Mouse (Mus musculus): ENCODE measurements around the gene Dhx58. TPM values are rescaled to one million over a fixed set of nuclear protein-coding genes. Genes with fewer than 3 reads are reported as not detected.

Dhx58 gene
- polyA plus RNA-seq, 1 experiment: 1.2 TPM

GRCm38 (mm10) chr11:100730477-100731205 is 26.6 kb upstream of the Dhx58 start:
- TF ChIP-seq GATA1 (IDR thresholded peaks at IDR 0.05; ENCODE audit: low read length): no peak

- no peak for TF ChIP-seq GATA1 (IDR thresholded peaks at IDR 0.05; ENCODE audit: low read length)
Measured at GRCm38 (mm10) chr11:100729976-100730375, 25.9 kb upstream of the Dhx58 start.

- no peak for TF ChIP-seq GATA1 (IDR thresholded peaks at IDR 0.05; ENCODE audit: low read length)
Measured at GRCm38 (mm10) chr11:100728601-100729000, 24.5 kb upstream of the Dhx58 start.

- no peak for TF ChIP-seq GATA1 (IDR thresholded peaks at IDR 0.05; ENCODE audit: low read length)
Measured at GRCm38 (mm10) chr11:100727201-100727600, 23.1 kb upstream of the Dhx58 start.

- TF ChIP-seq GATA1 (IDR thresholded peaks at IDR 0.05; ENCODE audit: low read length): no peak
Measured at GRCm38 (mm10) chr11:100724919-100725512, 20.9 kb upstream of the Dhx58 start.

- TF ChIP-seq GATA1 (IDR thresholded peaks at IDR 0.05; ENCODE audit: low read length): no peak
Measured at GRCm38 (mm10) chr11:100722493-100723028, 18.5 kb upstream of the Dhx58 start.

GRCm38 (mm10) chr11:100721776-100722492 is 17.9 kb upstream of the Dhx58 start:
- TF ChIP-seq GATA1 (IDR thresholded peaks at IDR 0.05; ENCODE audit: low read length): peak; percentile 46

GRCm38 (mm10) chr11:100721254-100721653 is 17.2 kb upstream of the Dhx58 start:
- TF ChIP-seq GATA1 (IDR thresholded peaks at IDR 0.05; ENCODE audit: low read length): no peak

- no peak for TF ChIP-seq GATA1 (IDR thresholded peaks at IDR 0.05; ENCODE audit: low read length)
Measured at GRCm38 (mm10) chr11:100720345-100720744, 16.3 kb upstream of the Dhx58 start.

GRCm38 (mm10) chr11:100719893-100720292 is 15.8 kb upstream of the Dhx58 start:
- TF ChIP-seq GATA1 (IDR thresholded peaks at IDR 0.05; ENCODE audit: low read length): no peak

- TF ChIP-seq GATA1 (IDR thresholded peaks at IDR 0.05; ENCODE audit: low read length): no peak
Measured at GRCm38 (mm10) chr11:100719312-100719711, 15.2 kb upstream of the Dhx58 start.

- TF ChIP-seq GATA1 (IDR thresholded peaks at IDR 0.05; ENCODE audit: low read length): no peak
Measured at GRCm38 (mm10) chr11:100718866-100719265, 14.8 kb upstream of the Dhx58 start.

GRCm38 (mm10) chr11:100718462-100718861 is 14.4 kb upstream of the Dhx58 start:
- TF ChIP-seq GATA1 (IDR thresholded peaks at IDR 0.05; ENCODE audit: low read length): no peak

GRCm38 (mm10) chr11:100716649-100717048 is 12.6 kb upstream of the Dhx58 start:
- no peak for TF ChIP-seq GATA1 (IDR thresholded peaks at IDR 0.05; ENCODE audit: low read length)

GRCm38 (mm10) chr11:100714948-100715347 is 10.9 kb upstream of the Dhx58 start:
- TF ChIP-seq GATA1 (IDR thresholded peaks at IDR 0.05; ENCODE audit: low read length): no peak

- TF ChIP-seq GATA1 (IDR thresholded peaks at IDR 0.05; ENCODE audit: low read length): no peak
Measured at GRCm38 (mm10) chr11:100714534-100714915, 10.5 kb upstream of the Dhx58 start.
